Mouse (Mus musculus): ENCODE results near the gene Nr2f1. TPM values are rescaled to one million over a fixed set of nuclear protein-coding genes. Genes with fewer than 3 reads are reported as not detected.

Gene Nr2f1
- total and polyA plus RNA-seq, 3 experiments: not detected

DNA sequence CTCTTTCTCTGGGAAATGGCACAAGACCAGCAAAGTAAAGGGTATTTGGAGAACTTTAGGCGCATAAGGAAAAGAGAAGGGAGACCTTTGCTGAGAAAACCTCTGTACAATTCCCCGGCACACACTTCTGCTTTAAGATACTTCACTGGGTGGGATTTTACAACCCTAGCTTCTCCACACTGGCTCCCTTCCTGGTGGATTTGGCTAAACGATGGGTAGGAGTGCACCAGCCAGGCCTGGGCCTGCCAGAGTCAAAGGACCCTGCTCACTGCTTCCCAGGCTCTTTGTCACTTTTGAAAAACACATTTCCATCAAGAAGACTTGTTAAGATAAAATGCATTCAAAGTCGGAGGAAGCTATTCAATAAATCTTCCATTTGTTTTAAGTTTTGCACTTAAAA lies 6.3 kb downstream of the Nr2f1 start:
- Histone ChIP-seq H3K9ac (ENCODE audit: insufficient read depth, low read depth) (no peak overlapping the region), H3K27me3 (replicated peaks) (no peaks in the 10 kb centered on the region), H3K27ac (ENCODE audit: insufficient read depth, low read depth) (no peak overlapping the region), H3K9me3 (replicated peaks; ENCODE audit: low read length) (peaks cover 13% of the 10 kb centered on the region), H3K79me2 (replicated peaks; ENCODE audit: control insufficient read depth, extremely low read depth, insufficient read depth, poor library complexity, severe bottlenecking) (no peaks in the 10 kb centered on the region), H3K36me3 (replicated peaks in 1 of 2; ENCODE audit: control insufficient read depth in 1 of 2, insufficient read depth in 1 of 2, low read length in 1 of 2) (no peaks in the 10 kb centered on the region), H3K4me2 (ENCODE audit: insufficient read depth, low read depth, poor library complexity, severe bottlenecking) (no peak overlapping the region), H3K4me3 (replicated peaks in 1 of 3; ENCODE audit: low read depth in 2 of 3, low read length in 2 of 3, poor library complexity in 1 of 3) (no peak overlapping the region), H3K4me1 (ENCODE audit: control insufficient read depth in 1 of 2, insufficient read depth in 2 of 2) (no peaks in the 10 kb centered on the region)
- TF ChIP-seq GABPA (IDR thresholded peaks at IDR 0.05; ENCODE audit: insufficient replicate concordance, low read depth, low read length): no peak
- dilution Hi-C loops (cut with MboI; ENCODE audit: extremely low pct_ligation_motif_present, extremely low pct_unique_long_range_greater_than_20kb, low sequenced_read_pairs): no loop called here
- in situ Hi-C loops (cut with MboI; ENCODE audit: low pct_ligation_motif_present, low pct_unique_long_range_greater_than_20kb, low sequenced_read_pairs): loop anchor here (25.0 kb wide), 2 partner anchors 206 to 1231 kb away; no protein-coding TSS in a partner anchor
- no peak for DNase-seq (ENCODE audit: extremely low read depth)

DNA sequence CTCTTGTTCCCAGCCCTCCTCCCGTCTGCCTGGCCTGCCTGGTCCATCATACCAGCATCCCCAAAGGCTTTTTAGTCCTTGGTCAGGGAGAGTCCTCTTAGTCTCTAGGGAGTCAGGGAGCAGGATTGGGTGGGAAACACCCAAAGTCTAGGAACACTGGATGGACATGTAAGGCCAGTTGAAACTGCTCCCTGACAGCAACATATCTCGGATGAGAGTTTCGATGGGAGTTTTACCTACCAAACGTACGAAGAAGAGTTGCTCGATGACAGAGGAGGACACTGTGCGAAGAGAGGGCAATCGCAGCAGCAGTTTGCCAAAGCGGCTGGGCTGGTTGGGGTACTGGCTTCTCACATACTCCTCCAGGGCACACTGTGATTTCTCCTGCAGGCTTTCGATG lies 10.0 kb downstream of the Nr2f1 start:
- TF ChIP-seq ZNF384 (IDR thresholded peaks at IDR 0.05; ENCODE audit: low read depth, low read length) (no peak), RCOR1 (conservative IDR thresholded peaks at IDR 0.05; ENCODE audit: low read depth, low read length) (no peak), GABPA (IDR thresholded peaks at IDR 0.05; ENCODE audit: insufficient replicate concordance, low read depth, low read length) (no peak), MAZ (IDR thresholded peaks at IDR 0.05; ENCODE audit: low read depth, low read length) (no peak), USF1 (IDR thresholded peaks at IDR 0.05; ENCODE audit: low read depth, low read length) (no peak), UBTF (IDR thresholded peaks at IDR 0.05; ENCODE audit: low read depth, low read length) (no peak), SIN3A (IDR thresholded peaks at IDR 0.05; ENCODE audit: low read length) (no peak), MEF2A (IDR thresholded peaks at IDR 0.05; ENCODE audit: borderline replicate concordance, low read depth, low read length) (no peak)
- no peak overlapping the region for H3K4me2 ChIP-seq (ENCODE audit: insufficient read depth, low read depth, poor library complexity, severe bottlenecking)
- no peaks in the 10 kb centered on the region for H3K4me1 ChIP-seq (ENCODE audit: control insufficient read depth in 1 of 2, insufficient read depth in 2 of 2)
- no peak overlapping the region for H3K4me3 ChIP-seq (replicated peaks in 1 of 3; ENCODE audit: low read depth in 2 of 3, low read length in 2 of 3, poor library complexity in 1 of 3)
- H3K79me2 ChIP-seq (replicated peaks; ENCODE audit: control insufficient read depth, extremely low read depth, insufficient read depth, poor library complexity, severe bottlenecking): no peaks in the 10 kb centered on the region
- H3K27ac ChIP-seq (ENCODE audit: insufficient read depth, low read depth): no peak overlapping the region
- in situ Hi-C loops (cut with MboI; ENCODE audit: low pct_ligation_motif_present, low pct_unique_long_range_greater_than_20kb, low sequenced_read_pairs) (loop anchor here (25.0 kb wide), 2 partner anchors 202 to 1227 kb away; no protein-coding TSS in a partner anchor), dilution Hi-C loops (cut with MboI; ENCODE audit: extremely low pct_ligation_motif_present, extremely low pct_unique_long_range_greater_than_20kb, low sequenced_read_pairs) (no loop called here)
- DNase-seq (ENCODE audit: extremely low read depth): no peak
- no peaks in the 10 kb centered on the region for H3K36me3 ChIP-seq (replicated peaks in 1 of 2; ENCODE audit: control insufficient read depth in 1 of 2, insufficient read depth in 1 of 2, low read length in 1 of 2)
- H3K27me3 ChIP-seq (replicated peaks): no peaks in the 10 kb centered on the region
- H3K9me3 ChIP-seq (replicated peaks; ENCODE audit: low read length): no peaks in the 10 kb centered on the region
- H3K9ac ChIP-seq (ENCODE audit: insufficient read depth, low read depth): no peak overlapping the region

DNA sequence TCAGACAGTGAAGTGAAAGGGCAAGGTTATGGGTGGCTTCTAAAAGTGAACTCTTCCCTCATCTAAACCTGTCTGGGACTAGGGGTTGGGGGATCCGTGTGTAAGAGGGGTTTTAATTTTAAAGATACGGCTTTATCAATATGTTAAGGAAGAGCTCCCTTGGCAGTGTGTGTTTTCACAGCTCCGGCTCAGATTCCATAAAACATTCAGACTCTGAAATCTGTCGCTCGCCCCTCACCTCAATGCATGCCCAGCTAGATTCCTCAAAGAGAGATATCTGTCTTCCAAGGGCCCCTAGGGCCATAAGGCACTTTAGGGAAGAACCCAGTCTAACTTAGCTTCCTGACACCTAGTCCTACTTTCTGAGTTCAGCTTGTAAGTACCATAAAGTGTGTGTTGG lies 11.7 kb downstream of the Nr2f1 start:
- in situ Hi-C loops (cut with MboI; ENCODE audit: low pct_ligation_motif_present, low pct_unique_long_range_greater_than_20kb, low sequenced_read_pairs) (loop anchor here (25.0 kb wide), 2 partner anchors 201 to 1226 kb away; no protein-coding TSS in a partner anchor), dilution Hi-C loops (cut with MboI; ENCODE audit: extremely low pct_ligation_motif_present, extremely low pct_unique_long_range_greater_than_20kb, low sequenced_read_pairs) (no loop called here)
- no peaks in the 10 kb centered on the region for H3K27me3 ChIP-seq (replicated peaks)
- no peak for TF ChIP-seq MEF2A (IDR thresholded peaks at IDR 0.05; ENCODE audit: borderline replicate concordance, low read depth, low read length)
- no peak for TF ChIP-seq ZNF384 (IDR thresholded peaks at IDR 0.05; ENCODE audit: low read depth, low read length)
- TF ChIP-seq PAX5 (IDR thresholded peaks at IDR 0.05; ENCODE audit: low read length): no peak
- H3K79me2 ChIP-seq (replicated peaks; ENCODE audit: control insufficient read depth, extremely low read depth, insufficient read depth, poor library complexity, severe bottlenecking): no peaks in the 10 kb centered on the region
- H3K4me3 ChIP-seq (replicated peaks in 1 of 3; ENCODE audit: low read depth in 2 of 3, low read length in 2 of 3, poor library complexity in 1 of 3): no peak overlapping the region
- H3K27ac ChIP-seq (ENCODE audit: insufficient read depth, low read depth): no peak overlapping the region
- no peaks in the 10 kb centered on the region for H3K36me3 ChIP-seq (replicated peaks in 1 of 2; ENCODE audit: control insufficient read depth in 1 of 2, insufficient read depth in 1 of 2, low read length in 1 of 2)
- no peak for DNase-seq (ENCODE audit: extremely low read depth)
- no peaks in the 10 kb centered on the region for H3K4me1 ChIP-seq (ENCODE audit: control insufficient read depth in 1 of 2, insufficient read depth in 2 of 2)
- no peaks in the 10 kb centered on the region for H3K9me3 ChIP-seq (replicated peaks; ENCODE audit: low read length)
- H3K9ac ChIP-seq (ENCODE audit: insufficient read depth, low read depth): no peak overlapping the region
- no peak overlapping the region for H3K4me2 ChIP-seq (ENCODE audit: insufficient read depth, low read depth, poor library complexity, severe bottlenecking)

Measured in CH12.LX (cell line).